Mouse (Mus musculus): ENCODE data around the gene Clca3b.

- no peak for TF ChIP-seq POLR2A (IDR thresholded peaks at IDR 0.05; ENCODE audit: borderline replicate concordance, extremely low read depth, insufficient read depth, insufficient read length, poor library complexity, severe bottlenecking)
- TF ChIP-seq CTCF (IDR thresholded peaks at IDR 0.05; ENCODE audit: borderline replicate concordance, extremely low read depth, insufficient read depth, insufficient read length) = no peak
These were observed 37.3 kb downstream of the Clca3b start for GRCm38 (mm10) chr3:144811821-144812220.
